In the genomic region with DNA sequence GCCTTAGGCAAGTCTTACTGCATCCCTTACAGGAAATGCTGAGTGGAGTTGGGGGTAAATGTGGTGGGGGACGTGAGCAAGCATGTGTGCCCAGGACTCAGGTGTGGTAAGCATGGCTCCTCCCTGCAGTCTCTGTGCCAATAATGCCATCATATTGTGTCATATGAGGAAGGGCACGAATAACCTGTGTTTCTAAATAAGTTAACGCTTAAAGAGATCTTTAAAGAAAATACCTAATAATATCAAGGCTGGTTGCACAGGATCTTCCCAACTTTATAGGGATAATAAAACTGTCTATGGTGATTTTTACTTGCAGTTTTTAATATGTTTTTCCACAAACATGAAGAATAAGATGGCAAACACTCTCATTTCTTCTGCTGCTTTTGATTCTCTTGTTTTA, we compare ENCODE assay signal across 10 mouse cellular contexts. TPM values are rescaled to one million over a fixed set of nuclear protein-coding genes. Genes with fewer than 3 reads are reported as not detected.
"Had no signal": no experiment of that assay in that cellular context is flagged by ENCODE, and none has a peak within 500 bp of the region (broad histone marks: within the 10 kb centered on the region; RNA-seq: fewer than 3 reads in every experiment).

A gene (minus strand): TSS at position 101 of the 400 bp plus-strand sequence.

RNA-seq across cellular contexts. Expression of the gene that starts here (rescaled TPM):
- total RNA-seq: layer of hippocampus, postnatal 25 days; left cerebral cortex, adult 2 months; left cerebral cortex, postnatal 14 days; megakaryocyte-erythroid progenitor cell, adult 5-6 weeks had no signal
- polyA plus RNA-seq: kidney, embryonic 14.5 days; lung, embryonic 14.5 days; macrophage; spleen, adult 2 months; testis, adult 2 months; thymus, adult 2 months had no signal
